Comparison of ENCODE assay signal across 8 mouse cellular contexts in the genomic region with DNA sequence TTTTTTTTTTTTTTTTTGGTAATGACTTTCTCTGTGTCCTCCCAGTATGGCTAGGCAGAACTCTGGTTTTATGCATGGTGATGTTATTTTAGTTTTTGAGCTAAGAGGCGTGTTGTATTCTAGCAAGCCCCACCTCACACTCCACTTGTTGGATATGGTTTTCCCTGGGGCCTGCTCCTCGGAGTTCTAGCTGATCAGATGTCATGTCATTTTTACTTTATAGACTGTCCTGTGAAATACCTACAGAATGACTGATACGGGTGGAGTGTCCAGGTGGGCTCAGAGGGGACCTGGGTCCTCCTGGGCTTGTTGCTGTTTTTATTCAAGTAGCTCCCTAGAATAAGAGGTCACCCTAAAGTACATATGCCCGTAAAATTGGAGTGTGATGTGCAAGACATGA. TPM values are rescaled to one million over a fixed set of nuclear protein-coding genes. Genes with fewer than 3 reads are reported as not detected.
A peak's percentile ranks its signal among the peaks of the same experiment; 100 is the strongest.
DNase-seq lines count a peak whose midpoint lies in the region; ATAC-seq and TF ChIP-seq lines count a peak whose summit lies in the region.

No protein-coding gene starts in this region.

- no peaks in the 10 kb centered on the region for H3K9me3 ChIP-seq in embryonic facial prominence, embryonic 12.5 days
- no peaks in the 10 kb centered on the region for H3K9me3 ChIP-seq in embryonic facial prominence, embryonic 10.5 days
- no peaks in the 10 kb centered on the region for H3K9me3 ChIP-seq in lung, postnatal 0 days (ENCODE audit: low read length)
- H3K9me3 ChIP-seq in liver, embryonic 12.5 days (replicated peaks), result no peaks in the 10 kb centered on the region
- no peaks in the 10 kb centered on the region for H3K9me3 ChIP-seq in stomach, embryonic 15.5 days

- H3K9ac ChIP-seq in embryonic facial prominence, embryonic 12.5 days, result no peak overlapping the region
- peak overlapping the region; percentile 41 for H3K9ac ChIP-seq in lung, postnatal 0 days (replicated peaks; ENCODE audit: low read depth)
- H3K9ac ChIP-seq in liver, embryonic 12.5 days, result no peak overlapping the region
- H3K9ac ChIP-seq in stomach, embryonic 15.5 days, result no peak overlapping the region

- TF ChIP-seq EP300 in lung, postnatal 0 days (IDR thresholded peaks at IDR 0.05), result no peak

- H3K36me3 ChIP-seq in embryonic facial prominence, embryonic 12.5 days, result no peaks in the 10 kb centered on the region
- no peaks in the 10 kb centered on the region for H3K36me3 ChIP-seq in embryonic facial prominence, embryonic 10.5 days (replicated peaks)
- H3K36me3 ChIP-seq in lung, postnatal 0 days (ENCODE audit: insufficient read depth, low read length), result no peaks in the 10 kb centered on the region
- no peaks in the 10 kb centered on the region for H3K36me3 ChIP-seq in liver, embryonic 12.5 days
- no peaks in the 10 kb centered on the region for H3K36me3 ChIP-seq in stomach, embryonic 15.5 days

- peaks cover 8% of the 10 kb centered on the region; the same call in 1 of the 2 replicates for H3K4me1 ChIP-seq in embryonic facial prominence, embryonic 12.5 days
- H3K4me1 ChIP-seq in embryonic facial prominence, embryonic 10.5 days, result peaks cover 20% of the 10 kb centered on the region
- H3K4me1 ChIP-seq in lung, postnatal 0 days (ENCODE audit: insufficient read depth, low read depth, low read length), result peaks cover 13% of the 10 kb centered on the region; the same call in 1 of the 2 replicates
- H3K4me1 ChIP-seq in liver, embryonic 12.5 days, result peaks cover 7% of the 10 kb centered on the region
- H3K4me1 ChIP-seq in stomach, embryonic 15.5 days, result 0 out of 2 replicates have a peak, but pooled peaks cover 14% of the 10 kb centered on the region

- WGBS in embryonic facial prominence, embryonic 12.5 days, result 52% methylated on average over 4 of the region's 4 CpGs
- WGBS in embryonic facial prominence, embryonic 10.5 days, result 69% methylated on average over 4 of the region's 4 CpGs
- WGBS in lung, postnatal 0 days, result 47% methylated on average over 4 of the region's 4 CpGs
- WGBS in liver, embryonic 12.5 days (ENCODE audit: insufficient replicate concordance), result 74% methylated on average over 4 of the region's 4 CpGs
- 66% methylated on average over 4 of the region's 4 CpGs for WGBS in stomach, embryonic 15.5 days

- no peak for TF ChIP-seq CTCF in lung, postnatal 0 days (IDR thresholded peaks at IDR 0.05)

- no peak overlapping the region for H3K4me3 ChIP-seq in embryonic facial prominence, embryonic 12.5 days
- no peak overlapping the region; the same call in 1 of the 2 replicates for H3K4me3 ChIP-seq in embryonic facial prominence, embryonic 10.5 days
- peak overlapping the region; percentile 49 for H3K4me3 ChIP-seq in lung, postnatal 0 days (ENCODE audit: low read depth, low read length)
- peak overlapping the region; percentile 40; the same call in 1 of the 2 replicates for H3K4me3 ChIP-seq in liver, embryonic 12.5 days
- peak overlapping the region; percentile 35 for H3K4me3 ChIP-seq in stomach, embryonic 15.5 days (replicated peaks)

- H3K27me3 ChIP-seq in embryonic facial prominence, embryonic 12.5 days, result no peaks in the 10 kb centered on the region
- H3K27me3 ChIP-seq in embryonic facial prominence, embryonic 10.5 days (replicated peaks; ENCODE audit: low read depth, poor library complexity, severe bottlenecking), result no peaks in the 10 kb centered on the region
- no peaks in the 10 kb centered on the region for H3K27me3 ChIP-seq in lung, postnatal 0 days (replicated peaks; ENCODE audit: insufficient read depth, low read length)
- no peaks in the 10 kb centered on the region for H3K27me3 ChIP-seq in liver, embryonic 12.5 days (replicated peaks)
- H3K27me3 ChIP-seq in stomach, embryonic 15.5 days (replicated peaks), result no peaks in the 10 kb centered on the region

- peak overlapping the region; percentile 43 for H3K4me2 ChIP-seq in embryonic facial prominence, embryonic 12.5 days (replicated peaks)
- peak overlapping the region; percentile 63 for H3K4me2 ChIP-seq in lung, postnatal 0 days (replicated peaks; ENCODE audit: low read depth, low read length)
- H3K4me2 ChIP-seq in liver, embryonic 12.5 days, result peak overlapping the region; percentile 64
- peak overlapping the region; percentile 48 for H3K4me2 ChIP-seq in stomach, embryonic 15.5 days

- H3K27ac ChIP-seq in embryonic facial prominence, embryonic 12.5 days, result no peak overlapping the region
- H3K27ac ChIP-seq in embryonic facial prominence, embryonic 10.5 days (replicated peaks), result no peak overlapping the region
- H3K27ac ChIP-seq in lung, postnatal 0 days (ENCODE audit: low read length), result peak overlapping the region; percentile 85
- no peak overlapping the region for H3K27ac ChIP-seq in liver, embryonic 12.5 days
- H3K27ac ChIP-seq in stomach, embryonic 15.5 days, result peak overlapping the region; percentile 67

- ATAC-seq in embryonic facial prominence, embryonic 12.5 days (ENCODE audit: insufficient number of reproducible peaks, insufficient read depth, low FRiP score, low TSS enrichment), result no peak
- no peak for ATAC-seq in lung, postnatal 0 days
- no peak for ATAC-seq in liver, embryonic 12.5 days
- no peak for ATAC-seq in stomach, embryonic 15.5 days (ENCODE audit: insufficient read depth, low FRiP score, low read depth)

- DNase-seq in embryonic facial prominence, embryonic 10.5 days (ENCODE audit: low spot score), result no peak
- DNase-seq in lung, postnatal 0 days (ENCODE audit: low spot score), result peak; percentile 34
- no peak for DNase-seq in lung, adult 18-20 months
- no peak for DNase-seq in cerebellum, adult 11 months
- no peak for DNase-seq in natural killer cell, adult 2 months (ENCODE audit: low spot score in 2 of 2)

RNA-seq across cellular contexts. Expression of gene Pld1, which starts 46.1 kb away (rescaled TPM):
- polyA plus RNA-seq in embryonic facial prominence, embryonic 12.5 days (2016; fragmentation: Nextera tagmentation; extraction: Ambion mirVana), result 3.1 and 4.2 TPM in 2 replicates
- 2.0 and 2.3 TPM in 2 replicates for polyA plus RNA-seq in embryonic facial prominence, embryonic 10.5 days (2016; fragmentation: Nextera tagmentation; extraction: Ambion mirVana)
- 10.2 and 13.4 TPM in 2 replicates for polyA plus RNA-seq in lung, postnatal 0 days (2015; fragmentation: Nextera tagmentation; extraction: Ambion mirVana)
- polyA plus RNA-seq in liver, embryonic 12.5 days (2016; fragmentation: Nextera tagmentation; extraction: Ambion mirVana), result 2.6 and 2.8 TPM in 2 replicates
- polyA plus RNA-seq in stomach, embryonic 15.5 days (2015; fragmentation: Nextera tagmentation; extraction: Ambion mirVana), result 7.1 and 9.6 TPM in 2 replicates

Comparison
In these comparisons a context has a peak if more than half of its experiments do, and no peak if none do; other contexts are left out.
1. H3K27ac ChIP-seq: peak in lung, postnatal 0 days (single experiment) and stomach, embryonic 15.5 days (single experiment); none in embryonic facial prominence, embryonic 12.5 days (single experiment), embryonic facial prominence, embryonic 10.5 days (single experiment) and liver, embryonic 12.5 days (single experiment).
2. H3K4me3 ChIP-seq: peak in lung, postnatal 0 days (single experiment), liver, embryonic 12.5 days (single experiment) and stomach, embryonic 15.5 days (single experiment); none in embryonic facial prominence, embryonic 12.5 days (single experiment) and embryonic facial prominence, embryonic 10.5 days (single experiment).
3. Peak in every context shown above with its lines, with median percentiles within 50 percentile points of each other: H3K4me2 ChIP-seq.